Mouse (Mus musculus): ENCODE measurements around the gene Cenpf.
"Not testable (repeated sequence)": the region's sequence is repeated elsewhere in the genome, so short reads cannot be mapped to it uniquely, and the experiment has no call there.

Gene Cenpf

DNA sequence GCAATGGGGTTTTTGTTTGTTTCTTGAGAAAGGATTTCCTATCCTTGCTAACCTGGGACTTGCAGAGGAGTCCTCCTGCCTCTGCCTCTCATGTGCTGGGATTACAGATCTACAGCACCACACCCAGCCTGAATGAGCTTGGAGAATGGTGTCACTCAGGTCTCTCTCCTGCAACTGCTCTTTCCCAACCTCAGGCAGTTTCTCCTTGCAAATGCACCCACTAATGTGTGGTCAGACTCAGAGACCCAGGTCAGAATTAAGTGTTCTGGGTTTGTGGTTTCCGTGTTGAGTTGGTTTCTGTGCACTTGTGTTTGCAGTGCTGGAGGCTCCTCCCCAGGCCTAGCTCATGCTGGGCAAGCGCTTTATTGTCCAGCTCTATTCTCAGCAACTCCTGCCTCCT is 6.5 kb upstream of the Cenpf start:
- DNase-seq (ENCODE audit: low spot score in 2 of 2): no peak

DNA sequence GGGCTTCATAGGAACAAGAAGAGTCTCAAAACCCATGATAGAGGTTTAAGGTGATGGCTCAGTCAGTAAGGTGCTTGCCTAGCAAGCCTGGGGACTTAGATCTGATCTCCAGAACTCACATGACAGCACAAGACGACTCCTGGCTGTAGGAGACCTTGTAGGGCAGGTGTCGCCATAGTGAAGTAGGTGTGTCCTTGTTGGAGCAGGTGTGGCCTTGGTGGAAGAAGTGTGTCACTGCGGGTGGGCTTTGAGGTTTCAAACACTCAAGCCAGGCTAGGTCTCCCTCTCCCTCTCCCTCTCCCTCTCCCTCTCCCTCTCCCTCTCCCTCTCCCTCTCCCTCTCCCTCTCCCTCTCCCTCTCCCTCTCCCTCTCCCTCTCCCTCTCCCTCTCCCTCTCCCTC is 4.6 kb upstream of the Cenpf start:
- DNase-seq (ENCODE audit: low spot score in 2 of 2): not testable (repeated sequence)

DNA sequence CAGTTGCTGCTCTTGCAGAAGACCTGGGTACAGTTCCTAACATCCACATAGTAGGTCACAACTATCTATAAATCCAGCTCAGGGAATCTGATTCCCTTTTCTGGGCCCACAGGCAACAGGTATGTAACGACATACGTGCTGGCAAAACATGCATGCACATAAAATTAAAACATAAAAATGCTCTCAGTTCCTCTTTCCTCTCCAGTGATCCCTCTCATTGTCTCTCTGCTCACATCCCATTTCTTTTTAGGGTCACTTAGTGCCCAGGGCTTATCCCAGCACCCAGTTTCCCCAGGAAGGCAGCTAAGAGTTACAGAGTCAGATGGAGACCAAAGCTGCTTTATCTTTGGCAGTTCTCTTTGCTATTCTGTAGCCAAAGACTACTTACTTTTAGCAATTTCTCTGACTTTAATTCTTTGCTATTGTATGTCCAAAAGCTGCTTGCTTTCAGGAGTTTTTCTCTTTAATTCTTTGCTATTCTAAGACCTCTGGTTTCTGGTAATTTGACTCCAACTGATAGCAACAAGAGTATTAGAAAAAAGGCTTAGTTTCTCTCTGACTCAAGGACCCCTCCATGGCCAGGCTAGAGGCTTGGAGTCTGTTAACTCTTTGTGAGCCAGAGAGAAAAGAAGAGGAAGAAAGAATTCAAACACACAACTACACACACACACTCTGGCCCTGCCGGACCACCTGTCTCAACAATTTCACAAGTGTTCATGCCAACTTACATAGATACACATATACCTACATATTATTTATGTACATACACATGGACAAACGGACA is 1.4 kb upstream of the Cenpf start:
- no peak for DNase-seq (ENCODE audit: low spot score in 2 of 2)

DNA sequence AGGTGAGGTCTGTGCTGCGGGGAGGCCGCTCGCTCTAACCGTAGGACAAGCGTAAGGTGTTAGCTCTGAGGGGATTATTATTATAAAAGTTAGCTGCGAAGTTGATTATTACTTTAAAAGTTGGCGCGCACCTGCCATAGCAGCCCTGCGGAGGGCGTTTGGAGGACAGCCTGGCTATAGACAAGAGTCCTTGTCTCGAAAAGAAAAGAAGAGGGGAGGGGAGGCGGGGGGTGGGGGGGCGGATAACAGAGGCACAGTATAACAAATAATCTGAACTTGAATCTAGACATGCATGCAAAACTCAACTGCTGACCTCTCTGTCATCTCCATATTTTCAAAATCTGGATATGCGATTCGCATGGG is 483 bp upstream of the Cenpf start:
- no peak for DNase-seq (ENCODE audit: low spot score in 2 of 2)

DNA sequence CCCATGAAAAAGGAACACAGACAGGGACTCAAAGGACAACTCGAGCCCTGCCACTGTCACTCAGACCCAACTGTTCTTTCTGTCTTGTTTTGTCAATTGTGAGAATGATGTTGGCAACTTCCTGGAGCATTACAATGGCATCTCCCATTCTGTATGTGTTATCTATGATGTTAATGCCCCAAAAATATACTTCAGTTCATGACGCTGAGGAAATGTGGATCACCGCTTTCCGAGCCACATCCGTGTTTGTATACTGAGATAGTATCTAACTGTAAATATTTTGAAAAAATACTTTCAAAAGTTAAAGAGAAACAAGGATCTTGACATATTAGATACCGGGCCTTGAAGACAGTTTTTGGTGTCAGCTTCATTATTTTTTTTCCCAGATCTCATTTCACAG is 1.9 kb downstream of the Cenpf start:
- DNase-seq (ENCODE audit: low spot score in 2 of 2): no peak

DNA sequence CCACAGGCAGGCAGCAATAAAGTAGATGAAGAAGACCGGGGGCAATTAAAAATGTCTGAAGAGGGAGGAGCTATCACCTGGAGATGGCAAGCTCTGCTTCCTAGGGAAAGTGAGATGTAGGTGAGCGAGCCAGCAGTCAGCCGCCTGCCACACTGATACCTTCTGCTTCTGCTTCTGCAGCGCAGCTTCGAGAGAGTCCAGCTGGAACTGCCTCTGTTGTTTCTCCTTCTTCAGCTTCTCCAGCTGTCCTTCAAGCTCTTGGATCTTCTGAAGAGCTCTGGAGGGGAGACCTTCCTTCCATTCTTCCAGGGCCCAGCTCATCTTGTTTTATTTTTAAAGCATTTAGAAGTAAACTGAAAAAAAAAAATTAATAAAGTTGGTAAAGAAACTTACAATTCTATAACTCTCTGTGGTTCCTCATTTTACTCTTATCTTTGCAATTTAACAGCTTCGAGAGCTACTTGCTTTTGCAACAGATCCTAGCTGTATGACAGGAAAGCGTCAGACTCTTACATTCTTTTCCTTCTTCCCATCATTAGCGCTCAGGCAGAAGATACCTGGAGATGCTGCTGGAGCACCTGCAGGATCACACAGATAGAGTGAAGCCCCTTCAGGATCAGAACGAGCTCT is 3.0 kb downstream of the Cenpf start:
- DNase-seq (ENCODE audit: low spot score in 2 of 2): no peak

DNA sequence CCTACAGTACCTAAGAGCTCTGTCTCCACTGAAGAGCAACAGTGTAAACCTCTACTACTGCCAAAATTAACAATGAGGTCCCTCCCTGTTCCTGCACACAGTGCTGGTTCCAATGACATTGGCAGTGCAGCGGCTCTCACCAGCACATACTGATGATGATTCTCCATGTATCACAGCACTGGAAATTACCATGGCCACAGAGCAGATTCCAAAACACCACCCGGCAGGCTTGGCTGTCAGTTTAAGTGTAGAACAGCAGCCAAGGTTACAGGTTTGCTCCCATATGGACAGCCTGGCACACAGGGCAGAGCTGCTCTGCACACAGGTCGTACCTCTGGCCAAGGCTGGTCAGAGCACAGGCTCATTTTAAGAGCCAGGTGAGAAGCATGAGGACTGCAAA is 8.3 kb downstream of the Cenpf start:
- no peak for DNase-seq (ENCODE audit: low spot score in 2 of 2)

DNA sequence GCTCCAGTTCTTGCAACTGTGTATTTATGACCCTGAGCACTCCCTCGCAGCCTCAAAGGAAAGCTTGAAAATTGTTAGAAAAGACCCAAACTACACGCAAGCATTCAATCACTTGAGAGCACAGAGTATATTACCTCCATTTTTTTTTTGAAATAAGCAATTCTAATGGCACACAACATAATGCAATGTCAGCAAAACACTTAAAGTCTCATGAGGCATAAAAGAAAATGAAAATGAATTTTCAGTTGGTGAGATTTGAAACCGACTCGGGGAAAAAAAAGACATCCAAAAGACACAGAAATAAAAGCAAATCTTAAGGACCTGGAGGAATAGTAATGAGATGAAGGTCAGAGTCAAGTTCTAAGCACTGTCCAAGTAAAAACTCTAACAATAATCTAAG is 11.9 kb downstream of the Cenpf start:
- DNase-seq (ENCODE audit: low spot score in 2 of 2): no peak

DNA sequence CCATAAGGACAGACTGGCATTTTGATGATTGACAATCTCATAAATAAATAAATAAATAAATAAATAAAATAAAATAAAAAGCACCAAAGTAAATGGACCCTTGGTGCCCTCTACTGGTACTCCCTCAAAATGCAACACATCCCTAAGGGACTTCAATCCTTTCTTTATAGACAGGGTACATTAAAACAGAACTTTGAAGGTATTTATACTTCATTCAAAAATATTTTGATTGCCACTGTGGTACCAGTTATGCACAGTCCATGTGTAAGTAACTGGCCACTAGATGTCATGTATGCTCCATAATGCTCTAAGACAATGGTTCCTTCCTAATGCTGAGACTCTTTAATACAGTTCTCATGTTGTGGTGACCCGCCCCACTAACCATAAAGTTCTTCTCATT is 12.5 kb downstream of the Cenpf start:
- no peak for DNase-seq (ENCODE audit: low spot score in 2 of 2)

DNA sequence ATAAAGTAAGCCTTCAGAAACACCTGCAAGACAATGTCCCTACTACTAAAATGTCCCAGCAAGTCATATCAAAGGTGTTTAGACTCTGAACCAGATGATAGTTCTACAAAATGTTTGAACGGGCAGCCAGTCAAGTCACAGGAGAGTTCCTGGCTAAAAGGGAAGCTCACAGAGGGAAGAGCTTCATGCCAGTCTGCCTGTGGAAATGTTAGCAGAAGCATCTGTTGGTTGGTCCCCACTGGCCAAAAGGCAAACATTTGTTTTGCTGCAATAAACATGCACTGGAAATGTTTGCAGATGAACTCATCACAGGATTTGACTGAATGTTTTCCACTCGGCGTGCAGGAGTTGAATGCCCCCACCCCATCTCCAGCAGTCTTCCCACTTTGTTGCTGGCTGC is 21.9 kb downstream of the Cenpf start:
- no peak for DNase-seq (ENCODE audit: low spot score in 2 of 2)

DNA sequence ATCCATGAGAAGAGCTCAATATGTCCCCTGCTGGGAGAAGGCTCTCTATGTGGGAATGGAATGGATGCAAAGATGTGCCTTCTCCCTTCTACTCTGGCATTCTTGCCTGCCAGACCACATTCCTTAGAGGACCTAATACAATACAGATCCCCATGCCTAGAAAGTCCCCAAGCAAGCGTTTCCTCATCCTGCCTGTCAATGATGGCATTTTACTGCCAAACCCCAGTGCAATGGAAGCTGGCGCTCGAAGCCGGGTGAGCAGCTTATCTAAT is 23.1 kb downstream of the Cenpf start:
- no peak for DNase-seq (ENCODE audit: low spot score in 2 of 2)

DNA sequence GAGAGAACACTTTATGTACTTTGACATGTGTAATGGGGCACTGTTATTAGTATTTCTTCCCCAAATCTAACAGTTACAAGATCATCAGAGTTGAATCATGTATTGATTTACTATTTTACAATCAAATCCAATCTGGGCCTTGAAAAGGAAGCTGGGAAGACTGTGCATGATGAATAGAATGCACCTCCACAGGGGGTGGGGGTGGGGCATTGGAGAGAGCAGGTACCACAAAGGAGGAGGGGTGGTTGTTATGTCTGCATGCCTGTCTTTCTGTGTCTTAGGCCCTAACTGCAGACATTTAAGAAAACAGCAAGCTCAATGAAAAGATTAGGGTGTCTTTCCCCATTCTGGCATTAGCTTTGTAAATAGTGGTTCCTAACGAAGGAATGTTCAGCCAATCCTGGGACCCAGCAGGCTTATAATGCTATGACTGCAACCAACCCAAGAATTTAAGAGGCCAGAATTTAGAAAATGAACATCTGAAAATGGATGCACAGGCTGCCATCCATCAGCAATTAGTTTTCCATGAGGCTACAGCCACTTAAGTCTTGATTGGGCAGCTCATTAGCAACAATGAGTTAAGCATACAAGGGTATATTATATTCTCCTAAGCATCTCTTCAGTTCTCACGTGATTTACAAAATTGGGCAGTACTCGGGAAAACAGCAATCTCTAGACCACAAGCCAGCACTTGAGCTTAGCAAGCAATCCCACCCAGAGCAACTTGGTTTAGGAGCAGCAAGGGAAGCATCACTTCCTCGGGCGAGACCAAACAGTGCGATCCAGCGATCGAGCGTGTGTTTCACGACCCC is 23.6 kb downstream of the Cenpf start:
- no peak for DNase-seq (ENCODE audit: low spot score in 2 of 2)

DNA sequence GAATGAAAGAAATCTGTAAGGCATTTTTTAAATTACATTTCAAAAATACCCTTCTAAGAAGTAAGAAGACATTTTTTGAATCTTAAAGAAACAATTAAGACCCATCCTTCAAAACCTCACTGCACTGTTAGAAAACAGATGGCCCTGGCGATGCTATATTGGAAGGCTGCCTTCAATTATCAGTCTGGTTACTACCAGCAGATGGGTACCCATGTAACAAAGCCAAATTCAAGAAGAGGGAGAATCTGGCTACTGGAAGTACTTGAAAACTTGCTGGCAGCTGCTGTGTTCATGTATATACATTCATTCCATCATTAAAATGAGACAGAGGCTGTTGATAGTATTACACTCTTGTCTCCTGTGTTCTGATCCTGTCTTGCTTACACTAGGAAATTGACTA is 24.4 kb downstream of the Cenpf start:
- DNase-seq (ENCODE audit: low spot score in 2 of 2): no peak

DNA sequence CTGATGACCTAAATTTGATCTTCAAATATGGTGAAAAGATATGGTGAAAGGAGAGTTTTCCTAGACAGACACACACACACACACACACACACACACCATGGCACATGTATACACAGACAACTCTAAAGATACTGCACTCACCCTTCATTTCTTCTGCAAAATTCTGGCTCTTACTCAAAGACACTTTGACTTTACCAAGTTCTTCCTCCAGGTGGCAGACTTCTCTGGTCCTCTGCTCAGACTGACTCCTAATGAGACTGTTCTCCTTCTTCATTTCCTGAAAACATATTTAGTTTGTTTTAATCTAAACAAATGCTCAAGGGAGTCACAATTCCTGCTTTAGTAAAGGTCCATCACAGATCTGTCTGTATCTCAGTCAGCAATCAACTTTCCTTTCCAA is 26.0 kb downstream of the Cenpf start:
- no peak for DNase-seq (ENCODE audit: low spot score in 2 of 2)

DNA sequence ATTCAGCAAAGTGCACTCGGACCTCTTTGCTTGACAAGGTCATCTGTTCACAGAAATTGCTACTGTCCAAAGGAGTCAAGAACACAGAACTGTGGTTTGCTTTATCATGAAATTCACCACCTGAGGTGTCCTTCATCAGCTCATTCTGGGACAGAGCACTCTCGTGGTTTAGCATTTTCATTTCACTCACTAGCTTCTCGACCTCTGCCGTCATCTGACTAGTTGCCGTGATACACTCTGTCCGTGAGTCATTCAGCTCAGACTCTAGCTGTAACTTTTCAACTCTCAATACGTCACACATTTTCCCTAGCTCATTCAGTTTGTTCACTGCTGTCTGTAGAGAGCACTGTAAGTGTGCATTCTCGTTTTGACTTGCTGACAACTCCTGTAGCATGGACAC is 30.5 kb downstream of the Cenpf start:
- no peak for DNase-seq (ENCODE audit: low spot score in 2 of 2)

DNA sequence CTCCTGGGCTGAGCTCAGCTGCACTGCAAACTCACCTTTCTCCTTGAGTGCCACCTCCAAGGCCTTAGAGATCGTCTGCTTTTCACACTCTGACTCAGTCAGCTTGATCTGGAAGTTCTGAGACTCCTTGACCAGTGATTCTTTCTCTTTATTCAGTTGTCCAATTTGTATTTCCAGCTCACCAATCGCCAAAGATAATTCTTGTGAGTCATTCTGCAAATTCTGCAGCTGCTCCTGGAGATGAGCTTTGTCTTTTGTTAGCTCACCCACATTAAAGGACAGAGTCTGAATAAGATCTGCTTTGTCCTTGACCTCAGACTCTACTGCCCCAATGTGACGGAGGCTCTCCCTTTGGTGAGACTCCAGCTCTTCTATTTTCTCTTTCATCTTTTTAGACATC is 34.1 kb downstream of the Cenpf start:
- no peak for DNase-seq (ENCODE audit: low spot score in 2 of 2)

DNA sequence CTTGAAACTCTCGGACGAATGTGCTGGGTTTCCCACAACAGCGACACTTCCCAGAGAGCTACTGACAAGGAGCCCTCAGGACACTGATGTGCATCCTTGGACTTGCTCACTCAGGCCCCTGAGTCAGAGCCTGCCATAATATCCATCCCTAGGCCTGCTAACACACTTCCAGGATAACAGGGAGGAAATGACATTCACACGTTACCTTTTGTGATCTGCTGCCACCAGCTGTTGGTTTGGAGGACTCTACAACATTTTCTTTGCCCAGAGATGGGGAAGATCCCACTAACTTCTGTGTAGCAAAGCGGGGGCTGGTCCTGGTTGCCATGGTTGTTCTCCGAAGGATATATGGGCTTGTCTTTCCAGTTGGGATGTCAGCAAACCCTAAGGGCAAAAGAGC is 41.3 kb downstream of the Cenpf start:
- DNase-seq (ENCODE audit: low spot score in 2 of 2): no peak

DNA sequence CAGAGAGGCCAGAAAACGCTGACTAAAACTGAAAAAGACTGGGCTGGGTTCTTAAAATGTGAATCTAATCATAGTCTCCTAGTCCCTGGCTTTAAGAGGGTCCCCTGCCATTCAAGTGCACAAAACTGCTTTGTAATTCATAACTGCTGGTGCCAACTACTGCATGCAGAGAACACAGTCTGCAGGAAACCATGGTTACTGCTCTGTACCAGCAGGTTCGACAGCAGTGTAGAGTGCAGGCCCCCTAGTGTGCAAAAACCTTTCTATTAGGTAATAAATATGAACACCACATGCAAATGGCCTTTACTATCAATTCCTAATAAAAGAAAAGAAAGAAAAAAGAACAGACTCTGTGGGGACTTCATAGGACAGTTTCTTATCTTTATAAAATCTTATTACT is 42.5 kb downstream of the Cenpf start:
- DNase-seq (ENCODE audit: low spot score in 2 of 2): no peak

DNA sequence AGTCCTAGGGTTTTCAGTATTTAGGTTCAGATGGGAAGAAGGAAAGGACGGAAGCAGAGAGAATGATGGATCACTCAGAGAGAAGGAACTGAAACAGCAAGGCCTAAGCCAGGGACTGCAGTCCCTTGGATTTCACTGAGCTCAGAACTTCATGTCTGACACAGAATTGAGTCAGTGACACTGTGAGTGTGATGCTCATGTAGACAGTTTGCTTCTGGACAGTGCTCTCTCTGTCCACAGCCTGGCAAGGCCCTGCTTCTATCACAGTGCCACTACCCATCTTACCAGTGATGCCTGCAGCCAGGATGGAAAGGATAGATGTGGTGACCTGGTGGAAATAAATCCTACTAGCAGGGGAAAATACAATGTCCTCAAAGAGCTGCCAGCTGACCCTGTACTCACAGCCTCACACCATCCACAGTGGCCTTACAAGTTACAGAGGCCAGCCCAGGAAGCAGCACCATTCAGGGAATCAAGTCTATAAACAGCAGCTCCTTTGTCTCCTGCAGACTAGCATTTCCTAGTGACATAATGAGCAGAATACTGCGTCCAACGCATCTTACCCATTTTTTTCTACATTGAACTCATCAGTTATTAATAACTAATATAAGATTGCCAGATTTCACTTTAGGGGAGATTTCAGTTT is 43.1 kb downstream of the Cenpf start:
- no peak for DNase-seq (ENCODE audit: low spot score in 2 of 2)

DNA sequence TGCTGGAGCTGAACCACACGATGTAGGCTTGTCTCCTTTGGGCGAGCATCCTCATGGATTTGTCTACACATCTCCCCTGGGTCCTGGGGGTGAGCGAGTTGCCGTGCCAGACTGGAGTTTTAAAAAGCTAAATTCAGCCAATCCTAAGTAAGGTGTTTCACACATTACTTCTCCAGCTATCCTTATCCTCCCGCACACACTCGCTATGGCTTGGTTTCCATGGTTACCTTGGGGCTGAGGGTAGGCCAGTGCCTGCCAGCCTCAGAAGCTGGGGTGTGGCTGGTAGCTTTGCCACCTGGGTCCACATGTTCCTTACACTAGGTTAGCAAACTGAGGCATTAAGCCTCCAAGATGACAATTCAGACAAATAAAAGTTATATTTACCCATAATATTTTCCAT is 48.3 kb downstream of the Cenpf start:
- no peak for DNase-seq (ENCODE audit: low spot score in 2 of 2)

DNA sequence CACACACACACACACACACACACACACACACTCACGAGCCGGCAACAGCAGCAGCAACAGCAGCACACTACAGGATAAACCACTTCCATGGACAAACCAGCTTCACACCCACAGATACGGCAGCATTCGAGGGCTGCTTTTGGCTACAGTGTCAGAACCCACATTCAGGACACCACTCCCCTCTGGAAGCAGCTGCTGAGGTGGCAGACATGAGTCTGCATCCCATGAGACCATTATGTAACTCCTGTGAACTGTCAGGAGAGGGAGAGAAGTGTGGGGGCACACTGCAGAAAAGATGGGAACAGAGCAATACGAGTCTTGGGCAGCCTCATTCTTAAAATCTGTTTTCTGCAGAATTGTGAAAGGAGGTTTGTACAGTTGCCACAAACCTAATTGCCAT is 54.1 kb downstream of the Cenpf start:
- DNase-seq (ENCODE audit: low spot score in 2 of 2): no peak

DNA sequence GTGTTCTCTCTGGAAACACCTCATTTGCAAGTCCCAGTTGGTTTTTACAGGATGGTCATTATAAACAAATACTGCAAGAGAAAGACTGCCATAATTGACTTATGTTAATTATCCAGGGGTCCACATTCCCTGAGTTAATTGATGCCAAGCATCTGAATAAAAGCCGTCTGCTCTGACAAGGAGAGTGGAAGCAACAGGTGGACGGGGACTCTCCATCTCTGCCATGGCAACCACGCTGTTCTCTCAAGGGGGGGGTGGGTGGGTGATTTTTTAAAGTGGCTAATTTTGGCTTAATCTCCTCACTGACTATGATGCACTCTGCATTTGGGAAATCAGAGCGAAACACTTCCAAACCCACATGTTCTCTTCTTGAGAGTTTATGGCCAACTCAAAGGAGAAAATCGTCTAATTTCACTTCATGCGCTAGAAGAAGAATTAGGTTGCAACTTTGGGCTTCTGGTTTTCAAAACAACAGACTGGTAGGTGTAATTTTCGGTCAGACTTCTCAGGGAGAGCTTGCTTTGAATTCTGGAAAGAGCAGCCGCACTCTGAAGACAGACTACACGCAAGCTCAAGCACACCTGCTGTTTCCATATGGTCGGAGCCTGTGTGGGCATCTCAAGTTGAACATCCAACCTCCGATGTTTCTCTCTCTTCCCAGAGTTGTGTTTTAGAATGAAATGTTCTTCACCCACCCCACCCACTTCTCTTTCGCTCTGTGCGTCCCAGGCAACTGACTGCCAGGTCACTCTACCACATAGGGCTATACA is 55.8 kb downstream of the Cenpf start:
- no peak for DNase-seq (ENCODE audit: low spot score in 2 of 2)
